Mouse (Mus musculus) gonadal fat pad, adult 2 months (tissue): ENCODE data around the gene Rps18. TPM values are rescaled to one million over a fixed set of nuclear protein-coding genes. Genes with fewer than 3 reads are reported as not detected.

Experiments
- DNase-seq: peaks from one replicate; pipeline ENCODE4 v3.0.0-alpha.2; 2012; ENCODE audit warnings: low read depth
- polyA plus RNA-seq: library from polyadenylated mRNA; depleted of rRNA; stranded (reverse); fragments of >200 nt; gene quantifications from 2 replicates; pipeline ENCODE4 v1.2.3, GENCODE M21; 2012

The Rps18 gene
- polyA plus RNA-seq, 1 experiment: 816 TPM

DNA sequence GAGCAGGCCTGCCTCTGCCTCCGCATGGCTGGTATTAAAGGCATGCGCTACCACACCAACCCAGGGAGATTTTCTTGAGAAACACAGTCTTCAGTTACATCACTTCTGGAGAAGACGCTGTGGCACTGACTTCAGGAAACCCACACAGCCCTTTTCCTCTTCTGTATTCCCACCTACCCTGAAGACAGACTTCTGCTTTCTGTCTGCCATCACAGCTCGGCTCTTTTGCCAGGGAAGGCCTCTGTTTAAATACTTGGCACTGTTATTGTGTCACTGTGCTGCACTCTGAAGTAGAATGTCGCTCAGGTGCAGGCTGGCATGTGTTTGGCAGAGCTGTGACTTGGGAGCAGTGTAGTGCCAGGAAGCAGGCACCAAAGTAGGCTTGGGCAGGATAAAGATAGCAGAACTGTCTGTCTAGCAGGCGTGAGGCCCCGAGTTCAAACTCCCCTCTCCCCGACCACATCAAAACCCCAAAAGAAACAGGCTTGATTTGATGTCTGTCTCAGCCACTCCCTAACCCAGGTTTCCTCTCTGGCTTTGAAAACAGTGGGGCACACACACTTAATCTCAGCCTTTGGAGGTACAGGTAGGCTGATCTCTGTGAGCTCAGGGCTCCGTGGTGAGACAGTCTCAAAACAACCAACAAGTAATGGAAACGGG is 8.2 kb downstream of the Rps18 start:
- no peak for DNase-seq

DNA sequence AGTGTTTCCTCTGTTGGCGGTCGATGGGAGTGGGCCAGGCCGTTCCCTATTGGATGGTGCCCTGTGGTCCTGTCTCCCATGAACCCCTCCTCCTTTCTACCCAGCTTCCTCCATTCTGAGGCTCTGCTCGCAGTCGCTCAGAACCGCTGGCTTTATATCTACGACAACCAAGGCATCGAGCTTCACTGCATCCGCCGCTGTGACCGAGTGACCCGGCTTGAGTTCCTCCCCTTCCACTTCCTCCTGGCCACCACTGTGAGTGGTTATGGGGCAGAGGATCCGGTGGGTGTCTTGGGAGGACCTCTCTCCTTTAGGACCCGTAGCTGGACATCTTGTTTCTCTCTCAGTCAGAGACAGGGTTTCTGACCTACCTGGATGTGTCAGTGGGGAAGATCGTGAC is 12.3 kb downstream of the Rps18 start:
- DNase-seq: no peak

- no peak for DNase-seq
These were observed 14.4 kb downstream of the Rps18 start for GRCm38 (mm10) chr17:33941381-33941780.

DNA sequence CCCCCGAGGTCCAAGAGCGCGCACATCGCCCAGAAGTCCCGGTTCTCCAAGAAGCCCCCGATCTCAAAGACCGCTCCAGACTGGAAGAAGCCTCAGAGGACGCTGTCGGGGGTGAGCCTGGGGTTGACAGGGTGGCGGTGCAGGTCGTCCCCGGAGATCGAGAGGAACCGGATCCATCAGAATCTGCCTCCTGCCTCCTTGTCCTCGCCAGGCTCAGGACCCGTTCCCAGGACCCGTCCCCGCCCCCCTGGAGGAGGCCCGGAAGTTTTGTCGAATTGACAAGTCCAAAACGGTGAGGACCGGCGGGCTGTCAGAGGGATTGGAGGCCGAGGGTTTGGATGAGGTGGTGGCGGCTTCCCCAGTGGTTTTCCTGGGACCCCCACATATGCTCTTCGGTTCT is 14.8 kb downstream of the Rps18 start:
- no peak for DNase-seq

DNA sequence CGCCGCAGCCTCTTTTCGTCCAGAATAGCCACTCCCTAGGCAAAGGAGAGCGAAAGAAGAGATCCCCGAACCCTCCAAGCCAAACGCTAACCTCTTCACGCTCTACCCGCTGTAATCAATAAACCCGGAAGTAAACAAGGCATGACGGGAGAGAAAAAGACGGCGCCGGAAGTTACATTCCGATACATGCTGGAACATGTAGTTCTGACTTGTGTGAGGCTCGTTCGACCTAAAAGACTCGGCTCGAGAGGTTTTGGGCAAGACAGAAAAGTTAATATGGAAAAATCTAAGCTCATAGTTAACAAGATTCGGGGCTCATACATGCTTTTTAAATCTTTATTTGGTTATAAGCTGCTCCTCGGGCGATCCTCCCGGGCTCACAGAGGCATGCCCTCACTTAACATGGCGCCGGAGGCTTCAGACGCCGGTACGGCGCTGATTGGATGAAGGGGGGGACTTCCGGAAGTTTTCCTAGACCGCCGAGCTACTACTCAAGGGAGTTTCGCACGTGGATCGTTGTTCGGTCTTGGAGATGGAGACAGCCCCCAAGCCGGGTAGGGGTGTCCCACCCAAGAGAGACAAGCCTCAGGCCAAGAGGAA is 15.5 kb downstream of the Rps18 start, which contains the start of the genes Pfdn6 and Wdr46:
Pfdn6 (minus strand) TSS at position 138 of the 600 bp plus-strand sequence.
Wdr46 (plus strand) TSS at position 455 of the 600 bp plus-strand sequence.
- no peak for DNase-seq

DNA sequence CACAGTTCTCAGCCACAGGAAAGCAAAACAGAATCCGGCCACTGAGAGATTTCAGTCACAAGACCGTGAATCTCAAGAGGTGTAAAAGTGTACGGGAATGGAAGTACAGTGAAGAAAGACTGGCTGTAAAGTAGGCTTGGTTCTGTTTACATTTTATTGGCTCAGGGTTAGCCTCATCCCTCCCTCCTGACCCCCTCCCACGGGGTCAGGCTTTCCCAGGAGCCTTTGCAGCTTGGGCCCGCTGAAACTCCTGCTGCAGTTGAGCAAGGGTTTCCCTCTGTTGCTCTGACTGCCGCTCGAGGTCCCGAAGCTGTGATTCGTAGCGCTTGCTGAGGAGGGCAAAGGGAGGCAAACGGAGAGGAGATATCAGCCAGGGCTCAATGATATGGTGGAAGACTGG is 17.0 kb downstream of the Rps18 start:
- no peak for DNase-seq

DNA sequence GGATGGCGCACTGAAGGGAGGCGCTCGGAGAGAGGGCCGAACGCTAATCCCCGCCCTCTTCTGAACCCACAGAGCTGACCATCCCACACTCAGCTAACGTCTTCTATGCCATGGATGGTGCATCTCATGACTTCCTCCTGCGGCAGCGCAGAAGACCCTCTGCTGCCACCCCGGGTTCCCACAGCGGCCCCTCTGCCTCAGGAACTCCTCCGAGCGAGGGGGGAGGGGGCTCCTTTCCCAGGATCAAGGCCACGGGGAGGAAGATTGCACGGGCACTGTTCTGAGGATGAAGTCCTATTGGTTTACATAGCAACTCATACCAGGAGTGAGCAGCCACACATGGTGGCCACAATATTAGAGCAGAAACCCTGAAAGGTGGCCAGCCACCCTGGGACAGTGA is 18.8 kb downstream of the Rps18 start:
- no peak for DNase-seq

DNA sequence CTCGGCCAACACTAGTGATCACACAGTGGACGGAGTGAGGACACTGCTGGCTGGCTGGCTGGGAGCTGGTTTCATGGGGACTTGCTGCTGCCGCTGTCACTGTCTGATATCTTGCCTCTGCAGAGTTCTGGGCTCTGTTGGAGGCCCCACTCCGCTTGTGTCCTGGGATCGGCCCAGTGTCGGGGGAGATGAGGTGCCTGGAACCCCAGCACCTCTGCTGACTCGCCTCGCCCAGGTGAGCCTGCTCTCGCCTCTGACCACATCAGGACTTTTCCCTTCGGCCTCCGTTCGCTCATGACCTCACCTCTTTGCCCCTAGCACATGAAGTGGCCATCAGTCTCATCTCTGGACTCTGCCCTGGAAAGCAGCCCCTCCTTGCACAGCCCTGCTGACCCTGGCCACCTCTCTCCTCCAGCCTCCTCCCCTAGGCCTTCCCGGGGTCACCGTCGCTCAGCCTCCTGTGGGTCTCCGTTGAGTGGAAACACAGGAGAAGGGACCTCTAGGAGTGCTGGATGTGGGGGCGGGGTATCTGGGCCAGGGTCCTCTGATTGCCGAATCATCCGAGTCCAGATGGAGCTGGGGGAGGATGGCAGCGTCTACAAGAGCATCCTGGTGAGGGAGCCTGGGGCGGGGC is 20.3 kb downstream of the Rps18 start:
- no peak for DNase-seq

- no peak for DNase-seq
These were observed 22.8 kb downstream of the Rps18 start for GRCm38 (mm10) chr17:33932970-33933369.

DNA sequence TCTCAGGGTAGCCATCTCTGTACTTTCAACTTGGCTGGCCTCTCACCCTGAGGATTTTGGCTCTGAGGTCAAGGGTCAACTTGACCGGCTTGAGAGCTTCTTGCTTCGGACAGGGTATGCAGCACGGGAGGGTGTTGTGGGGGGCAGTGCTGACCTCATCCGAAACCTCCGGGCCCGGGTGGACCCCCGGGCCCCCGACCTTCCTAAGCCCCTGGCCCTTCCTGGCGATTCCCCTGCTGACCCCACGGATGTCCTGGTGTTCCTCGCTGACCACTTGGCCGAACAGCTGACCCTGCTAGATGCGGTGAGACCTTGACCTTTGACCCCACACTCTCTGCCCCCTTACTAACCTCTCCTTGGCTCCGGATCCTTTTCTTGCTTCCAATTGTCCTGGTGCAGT is 23.4 kb downstream of the Rps18 start:
- DNase-seq: no peak

GRCm38 (mm10) chr17:33931947-33932346 is 23.9 kb downstream of the Rps18 start:
- DNase-seq: no peak

GRCm38 (mm10) chr17:33931159-33931866 is 24.5 kb downstream of the Rps18 start:
- DNase-seq: no peak

GRCm38 (mm10) chr17:33930280-33931158 is 25.3 kb downstream of the Rps18 start:
- no peak for DNase-seq

- DNase-seq: no peak
These were observed 26.2 kb downstream of the Rps18 start, which contains the start of gene Rgl2 for GRCm38 (mm10) chr17:33929371-33930279. Gene Rgl2, plus strand, starts transcription at chr17:33929543.

- DNase-seq: no peak
These were observed 27.4 kb downstream of the Rps18 start for GRCm38 (mm10) chr17:33928251-33928947.

GRCm38 (mm10) chr17:33926207-33926932 is 29.4 kb downstream of the Rps18 start:
- no peak for DNase-seq

DNA sequence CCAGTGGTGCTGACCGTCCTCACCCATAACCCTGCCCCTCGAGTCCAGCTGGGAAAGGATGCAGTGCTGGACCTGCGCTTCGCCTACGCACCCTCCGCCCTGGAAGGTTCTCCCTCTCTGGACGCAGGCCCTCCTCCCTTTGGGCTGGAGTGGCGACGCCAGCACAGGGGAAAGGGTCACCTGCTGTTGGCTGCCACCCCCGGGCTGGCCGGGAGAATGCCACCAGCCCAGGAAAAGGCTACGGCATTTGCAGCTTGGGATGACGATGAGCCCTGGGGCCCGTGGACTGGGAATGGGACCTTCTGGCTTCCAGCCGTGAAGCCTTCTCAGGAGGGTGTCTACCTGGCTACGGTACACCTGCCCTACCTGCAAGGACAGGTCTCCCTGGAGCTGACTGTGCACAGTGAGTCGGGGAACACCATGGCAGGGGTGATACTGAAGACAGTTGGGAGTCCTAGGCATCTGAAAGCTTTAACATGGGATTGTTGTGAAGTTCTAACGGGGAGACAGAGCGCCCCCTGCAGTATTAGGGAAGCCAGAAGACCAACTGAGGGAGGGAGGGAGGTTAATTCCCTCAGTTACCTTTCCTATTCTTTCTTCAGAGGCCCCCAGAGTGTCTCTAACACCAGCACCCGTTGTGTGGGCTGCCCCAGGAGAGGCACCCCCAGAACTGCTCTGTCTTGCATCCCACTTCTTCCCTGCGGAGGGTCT is 30.2 kb downstream of the Rps18 start:
- no peak for DNase-seq

DNA sequence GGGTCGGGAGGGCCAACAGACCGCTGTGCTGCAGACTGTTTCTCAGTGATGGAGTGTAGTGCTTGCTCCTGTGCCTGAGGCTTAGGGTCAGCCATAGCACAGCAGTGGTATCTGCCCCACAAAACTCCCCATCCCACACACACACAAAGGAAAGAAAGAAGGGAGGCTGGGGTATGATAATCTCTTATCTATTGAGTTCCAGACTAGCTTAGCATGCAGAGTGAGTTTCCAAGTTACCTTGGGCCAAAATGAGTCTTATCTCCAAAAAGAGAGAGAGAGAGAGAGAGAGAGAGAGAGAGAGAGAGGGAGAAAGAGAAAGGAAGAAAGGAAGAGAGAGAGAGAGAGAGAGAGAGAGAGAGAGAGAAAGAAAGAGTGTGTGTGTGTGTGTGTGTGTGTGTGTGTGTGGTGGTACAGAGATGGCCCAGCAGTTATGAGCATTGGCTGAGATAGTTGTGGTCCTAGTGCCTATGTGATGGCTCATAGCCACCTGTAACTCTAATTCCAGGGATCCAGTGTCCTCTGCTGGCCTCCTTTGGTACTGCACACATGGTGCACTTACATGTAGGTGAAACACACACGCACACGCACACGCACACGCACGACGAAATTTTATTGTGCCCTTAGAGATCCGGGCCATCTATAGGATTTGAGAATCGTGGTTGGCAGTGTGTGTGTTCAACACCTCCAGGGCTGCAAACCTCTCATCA is 31.1 kb downstream of the Rps18 start:
- DNase-seq: no peak
